Mouse (Mus musculus) large intestine, adult 2 months (tissue): Measurements from ENCODE around the gene Slfn3. TPM values are rescaled to one million over a fixed set of nuclear protein-coding genes. Genes with fewer than 3 reads are reported as not detected.

Source experiments
- DNase-seq: peaks from one replicate; pipeline ENCODE4 v3.0.0-alpha.2; 2012; ENCODE audit warnings: low read depth, low spot score
- WGBS: fragments of 180-500 bp; shearing (Covaris S2); methylation state at CpG from one replicate; pipeline ENCODE4 v1.1.7; 2018; 5-methylcytosine and 5-hydroxymethylcytosine counted together
- polyA plus RNA-seq: library from polyadenylated mRNA; depleted of rRNA; stranded (reverse); fragments of >200 nt; gene quantifications from 2 replicates; pipeline ENCODE4 v1.2.3, GENCODE M21; 2012; rRNA removed

Slfn3 gene
- polyA plus RNA-seq, 1 experiment, result 0.16 TPM

DNA sequence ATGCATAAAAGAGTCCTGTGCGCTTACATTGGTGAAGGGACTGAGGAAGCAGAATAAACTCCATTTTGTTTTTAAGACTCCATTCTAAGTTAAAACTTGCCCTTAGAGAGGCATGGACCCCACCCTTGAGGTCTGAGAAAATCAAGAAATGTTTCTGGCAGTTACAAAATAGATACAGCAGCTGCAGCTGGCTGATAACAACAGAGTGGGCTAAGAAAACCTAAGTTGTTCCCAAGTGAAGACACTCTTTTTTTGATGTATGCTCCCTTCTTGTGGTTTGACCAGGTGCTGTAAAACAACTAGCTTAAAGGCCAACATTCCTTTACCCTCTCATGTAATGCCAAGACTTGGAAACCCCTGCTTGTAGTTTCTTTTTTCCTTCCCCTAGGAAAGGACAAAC is 71.5 kb downstream of the Slfn3 start:
- 95% methylated on average over 1 of the region's 1 CpGs for WGBS
- no peak for DNase-seq

- no peak for DNase-seq
- 60% methylated on average over 3 of the region's 3 CpGs for WGBS
Observed at GRCm38 (mm10) chr11:83263146-83263545, 72.0 kb downstream of the Slfn3 start.

Other genes starting within 250 kb of the Slfn3 start
- gene Slfn5, start 240.0 kb upstream of the Slfn3 start, polyA plus RNA-seq, result 1.4 and 2.6 TPM in 2 replicates
- 1.5 and 3.7 TPM in 2 replicates for gene Slfn9, start 199.5 kb upstream of the Slfn3 start, polyA plus RNA-seq
- gene Slfn8, start 170.5 kb upstream of the Slfn3 start, polyA plus RNA-seq, result 0.31 and 0.47 TPM in 2 replicates
- gene Slfn2, start 126.2 kb upstream of the Slfn3 start, polyA plus RNA-seq, result 9.0 and 10.5 TPM in 2 replicates
- gene Slfn1, start 74.5 kb upstream of the Slfn3 start, polyA plus RNA-seq, result 0.70 and 1.1 TPM in 2 replicates
- 2.0 TPM in 2 replicates for gene Slfn4, start 16.1 kb upstream of the Slfn3 start, polyA plus RNA-seq
- gene Slfn14, start 95.4 kb downstream of the Slfn3 start, polyA plus RNA-seq, result not detected in 2 replicates
- gene Ap2b1, start 107.7 kb downstream of the Slfn3 start, polyA plus RNA-seq, result 32.1 and 43.9 TPM in 2 replicates
- 6.9 and 8.9 TPM in 2 replicates for gene Pex12, start 111.3 kb downstream of the Slfn3 start, polyA plus RNA-seq
- gene Rasl10b, start 217.8 kb downstream of the Slfn3 start, polyA plus RNA-seq, result 0.84 and 1.1 TPM in 2 replicates
- 0.38 and 0.48 TPM in 2 replicates for gene Gas2l2, start 238.1 kb downstream of the Slfn3 start, polyA plus RNA-seq
- gene 1700020L24Rik, start 246.3 kb downstream of the Slfn3 start, polyA plus RNA-seq, result 1.6 and 1.7 TPM in 2 replicates